Mouse (Mus musculus): ENCODE measurements at regions not wholly inside any gene's neighbourhood (a gene's known extent, or its start where the extent isn't known, plus 50 kb on each side); places are given as distances from the start of the nearest gene placed in this dataset.
A peak's percentile ranks its signal among the peaks of the same experiment; 100 is the strongest.

GRCm38 (mm10) chr3:39372426-39372950 is 485.7 kb downstream of the Fat4 start:
- DNase-seq (ENCODE audit: low read depth, low spot score) = no peak

DNA sequence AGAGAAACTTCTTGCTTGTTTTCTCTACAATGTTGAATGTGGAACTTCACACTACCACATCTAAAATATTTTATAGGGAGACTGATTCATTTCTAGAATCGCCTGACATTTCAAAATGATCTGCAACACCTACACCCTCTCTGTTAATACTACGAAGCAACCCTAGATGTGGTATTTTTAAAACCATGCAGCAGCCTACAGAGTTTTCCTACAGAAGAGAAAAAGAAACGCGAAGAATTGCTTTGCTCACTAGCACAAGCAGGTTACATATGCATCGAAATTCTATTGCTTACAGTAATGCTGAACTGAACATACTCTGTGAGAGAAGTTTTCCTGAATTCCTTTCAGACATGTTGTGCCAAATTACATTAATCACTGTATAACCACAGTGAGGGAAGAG is 488.7 kb downstream of the Fat4 start:
- no peak for DNase-seq (ENCODE audit: low read depth, low spot score)

DNA sequence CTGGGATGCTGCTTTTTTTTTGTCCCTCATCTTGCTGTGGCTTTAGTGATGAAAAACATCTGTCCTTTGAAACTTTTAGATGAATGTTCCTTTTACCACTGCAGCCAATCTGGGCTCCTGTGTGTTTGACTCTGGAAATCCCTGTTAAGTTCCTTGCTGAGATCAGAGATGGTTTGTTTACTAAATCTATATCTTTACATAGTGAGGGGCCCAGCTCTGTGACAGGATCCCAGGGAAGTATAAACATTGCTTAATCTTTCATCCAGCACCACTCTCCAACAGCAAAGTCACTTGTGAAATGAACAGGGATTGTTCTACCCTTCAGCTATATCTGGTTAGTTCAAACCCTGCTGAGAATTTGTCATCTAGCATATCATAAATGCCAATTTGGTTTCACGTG is 501.8 kb downstream of the Fat4 start:
- DNase-seq (ENCODE audit: low read depth, low spot score) = no peak

GRCm38 (mm10) chr3:39390442-39390841 is 503.7 kb downstream of the Fat4 start:
- no peak for DNase-seq (ENCODE audit: low read depth, low spot score)

- DNase-seq (ENCODE audit: low read depth, low spot score) = peak; percentile 3
Measured at GRCm38 (mm10) chr3:39392053-39392452, 505.3 kb downstream of the Fat4 start.

DNA sequence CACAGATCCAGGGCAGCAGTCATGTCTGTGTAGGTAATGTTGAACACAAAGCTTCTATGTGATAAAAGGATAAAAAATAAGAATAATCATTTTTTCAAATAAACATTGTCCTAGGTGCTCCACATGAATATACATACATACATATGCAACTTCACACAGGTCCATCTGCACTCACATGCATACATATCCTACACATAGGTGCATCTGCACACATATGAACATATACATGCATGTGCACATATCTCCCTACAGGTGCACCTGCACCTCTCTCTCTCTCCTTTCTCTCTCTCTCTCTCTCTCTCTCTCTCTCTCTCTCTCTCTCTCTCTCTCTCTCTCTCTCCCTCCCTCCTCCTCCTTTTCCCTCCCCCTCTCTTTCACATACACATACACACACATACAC is 509.9 kb downstream of the Fat4 start:
- DNase-seq (ENCODE audit: low read depth, low spot score) = no peak

GRCm38 (mm10) chr3:39397255-39397654 is 510.5 kb downstream of the Fat4 start:
- DNase-seq (ENCODE audit: low read depth, low spot score) = no peak

DNA sequence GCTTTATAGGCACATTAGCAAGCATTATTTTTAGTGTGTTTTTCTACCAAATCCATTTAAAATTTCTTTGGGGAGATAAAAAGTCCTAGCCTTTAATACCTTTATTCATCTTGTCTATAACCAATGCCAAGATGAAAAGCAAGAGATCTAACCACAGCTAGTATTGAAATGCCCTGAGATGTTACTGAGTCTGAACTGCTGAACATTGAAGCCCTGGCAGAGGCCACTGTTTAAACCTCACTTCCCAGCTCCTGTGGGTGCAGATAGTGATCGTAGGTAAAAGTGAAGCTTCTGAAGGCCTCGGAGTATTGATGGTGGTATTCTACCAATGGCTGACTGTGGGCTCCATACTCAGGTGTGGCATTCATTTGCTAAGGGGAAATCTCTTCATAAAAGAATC is 510.9 kb downstream of the Fat4 start:
- DNase-seq (ENCODE audit: low read depth, low spot score) = no peak

GRCm38 (mm10) chr3:39424778-39425642 is 538.3 kb downstream of the Fat4 start:
- DNase-seq (ENCODE audit: low read depth, low spot score) = no peak

DNA sequence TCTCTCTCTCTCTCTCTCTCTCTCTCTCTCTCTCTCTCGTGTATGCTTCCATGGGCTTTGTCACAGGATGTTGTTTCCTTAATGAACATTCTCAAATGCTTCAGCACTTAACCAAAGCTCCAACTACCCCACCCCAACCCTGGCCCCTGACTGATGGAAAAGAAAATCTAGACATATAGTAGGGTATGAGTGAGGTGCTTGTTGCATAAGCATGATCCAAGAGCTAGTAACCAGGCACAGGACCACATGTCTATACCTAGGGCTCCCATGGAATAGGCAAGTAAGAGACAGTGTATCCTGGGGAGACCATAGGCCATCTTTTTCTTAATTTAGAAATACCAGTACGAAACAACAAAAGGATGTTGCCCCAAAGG is 538.9 kb downstream of the Fat4 start:
- DNase-seq (ENCODE audit: low read depth, low spot score) = no peak

DNA sequence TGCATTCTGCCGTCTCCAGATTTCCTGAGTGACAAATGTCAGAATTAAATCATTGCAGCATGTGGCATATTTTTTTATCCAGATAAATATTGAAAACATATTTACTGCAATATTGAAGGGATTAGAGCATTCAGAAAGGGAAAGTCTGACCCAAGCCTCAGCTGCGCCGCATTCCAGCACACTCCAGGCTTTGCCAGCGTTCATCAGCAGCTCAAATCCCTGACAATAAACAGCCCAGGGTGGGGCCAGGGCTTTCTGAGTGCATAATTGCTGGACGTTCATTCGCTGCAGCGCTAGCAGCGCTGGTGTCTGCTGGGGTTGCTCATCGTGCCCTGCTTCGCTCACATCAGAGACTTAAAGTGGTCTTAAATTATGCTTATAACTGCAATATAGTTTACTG is 556.6 kb downstream of the Fat4 start:
- no peak for DNase-seq (ENCODE audit: low read depth, low spot score)

GRCm38 (mm10) chr3:39455650-39456049 is 568.9 kb downstream of the Fat4 start:
- no peak for DNase-seq (ENCODE audit: low read depth, low spot score)

- no peak for DNase-seq (ENCODE audit: low read depth, low spot score)
Measured at GRCm38 (mm10) chr3:39460183-39460888, 573.6 kb downstream of the Fat4 start.

GRCm38 (mm10) chr3:39461561-39461960 is 574.8 kb downstream of the Fat4 start:
- peak; percentile 8 for DNase-seq (ENCODE audit: low read depth, low spot score)

- DNase-seq (ENCODE audit: low read depth, low spot score) = no peak
Measured at GRCm38 (mm10) chr3:39465811-39466210, 579.1 kb downstream of the Fat4 start.

DNA sequence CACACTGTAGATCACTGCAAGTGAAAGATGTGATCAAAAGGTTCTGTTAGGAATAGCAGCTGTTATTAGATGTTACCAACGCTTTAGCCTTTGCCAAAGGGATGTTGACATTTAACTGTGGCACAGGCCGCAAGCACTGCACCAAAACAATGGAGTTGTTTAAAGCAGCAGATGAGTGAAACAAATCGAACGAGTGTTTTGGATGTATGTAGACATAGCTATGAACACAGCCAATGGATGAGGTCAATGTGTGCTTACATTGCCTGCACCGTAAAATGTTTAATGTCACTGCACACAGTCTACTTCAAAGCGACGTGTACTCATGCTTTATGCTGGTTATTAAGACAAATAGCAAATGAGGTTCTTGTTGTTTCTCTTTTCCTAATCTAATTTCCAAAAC is 602.7 kb downstream of the Fat4 start:
- DNase-seq (ENCODE audit: low read depth, low spot score) = no peak

- no peak for DNase-seq (ENCODE audit: low read depth, low spot score)
Measured at GRCm38 (mm10) chr3:39494363-39494762, 607.6 kb downstream of the Fat4 start.

DNA sequence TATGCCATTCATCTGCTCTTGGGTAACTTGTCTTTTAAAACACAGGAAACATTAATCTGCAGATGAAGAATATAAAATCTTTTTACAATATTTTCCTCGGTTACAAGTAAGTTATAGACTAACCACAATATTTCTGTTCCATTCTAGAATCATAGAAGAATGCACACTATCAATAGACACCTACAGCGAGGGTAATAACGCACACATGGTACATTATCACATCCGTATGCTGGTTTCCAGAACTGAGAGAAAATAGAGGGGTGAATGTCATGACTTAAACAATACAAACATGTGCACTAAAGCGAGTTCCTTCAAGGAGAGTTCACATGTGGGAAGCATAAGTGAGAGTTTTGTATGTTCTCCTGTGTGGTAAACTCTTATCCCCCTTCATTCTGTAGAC is 641.3 kb downstream of the Fat4 start:
- no peak for DNase-seq (ENCODE audit: low read depth, low spot score)

DNA sequence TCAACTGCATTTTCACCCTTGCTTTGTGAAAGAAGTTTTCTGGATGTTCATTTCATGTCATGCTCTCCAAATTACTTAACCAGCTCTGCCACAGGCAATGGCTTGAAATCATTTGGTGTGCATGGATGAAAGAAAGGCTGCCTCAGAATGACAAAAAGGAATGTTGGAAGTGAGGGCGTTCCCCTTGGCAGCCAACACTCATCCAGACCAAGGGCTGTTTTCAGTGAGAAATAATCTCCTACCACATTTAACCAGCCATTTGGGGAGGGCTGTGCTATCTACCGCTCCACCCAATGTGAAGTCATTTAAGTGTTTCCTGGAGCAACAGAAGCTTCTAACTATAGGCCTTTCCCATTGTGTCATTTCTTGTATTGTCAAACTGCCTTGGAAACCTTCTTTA is 650.8 kb downstream of the Fat4 start:
- no peak for DNase-seq (ENCODE audit: low read depth, low spot score)

- no peak for DNase-seq (ENCODE audit: low read depth, low spot score)
Measured at GRCm38 (mm10) chr3:39540530-39541118, 653.9 kb downstream of the Fat4 start.

DNA sequence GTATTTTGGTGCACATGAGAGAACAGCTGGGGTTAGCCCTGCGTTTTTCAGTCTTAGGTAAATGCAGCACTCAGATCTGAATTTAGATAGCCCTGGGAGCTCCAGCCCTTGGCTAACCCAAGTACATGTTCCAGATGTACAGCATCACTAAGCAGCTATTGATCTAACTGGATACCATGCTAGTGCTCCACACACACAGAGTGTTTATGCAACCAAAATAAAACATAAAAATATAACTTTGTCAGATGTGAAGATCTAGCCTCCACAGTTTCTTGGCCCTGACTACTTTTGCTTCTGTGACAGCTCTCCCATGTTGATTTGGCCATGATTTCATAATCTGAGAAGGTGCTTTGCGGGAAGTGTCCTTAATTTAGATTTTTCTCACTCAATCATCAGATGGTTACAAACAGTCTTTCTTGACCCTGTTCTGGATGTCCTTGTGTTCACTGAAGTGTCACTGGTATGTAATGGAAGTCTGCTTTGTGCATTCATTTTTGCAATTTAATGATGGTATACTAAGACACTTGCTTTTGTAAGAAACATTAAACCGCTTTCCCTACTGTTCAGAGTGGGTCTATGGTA is 672.8 kb downstream of the Fat4 start:
- no peak for DNase-seq (ENCODE audit: low read depth, low spot score)

DNA sequence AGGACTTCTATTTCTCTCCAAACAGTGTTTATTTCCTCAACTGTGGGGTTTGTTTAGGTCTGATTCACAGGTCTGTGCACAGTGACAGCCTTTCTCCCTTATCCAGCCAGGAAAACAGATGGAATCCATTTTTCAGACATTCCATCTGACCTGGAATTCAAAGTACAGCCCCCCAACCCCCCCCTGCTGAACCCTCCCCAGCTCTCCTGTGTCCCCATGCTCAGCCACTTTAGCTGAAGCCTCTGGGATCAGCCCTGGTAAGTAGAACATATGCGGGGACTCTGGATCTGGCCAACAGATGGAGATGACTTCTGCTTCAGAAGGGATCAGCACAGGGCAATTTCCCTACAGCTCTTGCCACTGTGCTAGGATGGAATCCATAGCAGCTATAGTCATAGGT is 674.2 kb downstream of the Fat4 start:
- no peak for DNase-seq (ENCODE audit: low read depth, low spot score)
